Mouse (Mus musculus) ES-CJ7 (cell line): ENCODE results near the gene Olfr1294.

Experiments
- DNase-seq: peaks from one replicate; pipeline ENCODE4 v3.0.0; 2011; ENCODE audit warnings: low read depth, low spot score

The Olfr1294 gene

DNA sequence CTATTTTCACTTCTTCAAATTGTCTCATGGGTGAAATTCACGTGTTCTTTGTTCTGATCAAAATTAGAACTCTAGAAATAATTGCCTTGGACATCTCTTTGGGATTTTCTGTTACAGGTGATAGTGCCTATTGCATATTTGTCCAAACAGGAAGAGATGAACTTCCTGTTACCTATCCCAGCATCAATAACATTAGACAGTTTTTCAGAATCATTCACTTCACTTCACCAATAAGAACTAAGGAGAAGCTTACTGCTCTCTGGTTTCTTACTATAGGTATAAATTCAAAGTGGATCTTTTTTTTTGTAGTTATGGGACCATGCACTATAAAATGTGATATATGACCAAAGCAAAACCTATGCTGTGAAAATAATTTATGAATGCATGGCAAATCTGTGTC, at the start of gene Olfr1294:
Gene Olfr1294, minus strand, starts transcription at position 101 of the 400 bp plus-strand sequence.
- DNase-seq = no peak

- DNase-seq = no peak
Observed at GRCm38 (mm10) chr2:111569581-111569980, 29.5 kb upstream of the Olfr1294 start, which contains the start of gene Olfr1295. Gene Olfr1295 (minus strand): TSS chr2:111569681.

DNA sequence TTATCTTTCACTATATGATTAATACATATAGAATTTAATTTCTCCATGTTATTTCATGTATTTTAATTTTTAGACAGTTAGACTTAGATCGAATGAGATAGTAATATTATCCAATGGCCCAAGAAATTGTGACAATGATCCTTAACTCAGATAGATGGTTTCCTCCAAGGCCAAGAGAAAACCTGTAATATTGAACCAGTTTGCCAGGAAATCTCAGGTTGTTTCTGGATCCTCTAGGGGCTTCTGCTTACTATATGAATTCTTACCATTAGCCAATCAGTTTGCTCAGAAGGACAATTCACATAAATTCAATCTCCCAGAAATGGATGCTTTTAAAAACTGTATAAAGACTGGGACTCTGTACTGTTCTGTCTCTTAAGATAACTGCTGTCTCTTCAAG, 15.2 kb downstream of the Olfr1294 start, which contains the start of gene Olfr1293-ps:
Gene Olfr1293-ps, plus strand, starts transcription at position 301 of the 400 bp plus-strand sequence.
- DNase-seq = no peak

- no peak for DNase-seq
Observed at GRCm38 (mm10) chr2:111517451-111517850, 22.6 kb downstream of the Olfr1294 start.

- DNase-seq = no peak
Observed at GRCm38 (mm10) chr2:111496880-111497279, 43.2 kb downstream of the Olfr1294 start, which contains the start of gene Olfr1291-ps1. Gene Olfr1291-ps1 (plus strand): TSS chr2:111497180.

GRCm38 (mm10) chr2:111493729-111494128, 46.4 kb downstream of the Olfr1294 start, which contains the start of gene Olfr1290:
Gene Olfr1290 (minus strand): TSS chr2:111493829.
- DNase-seq = no peak
